Mouse (Mus musculus) lung, adult 2 months (tissue): ENCODE results near the gene Gm10272. TPM values are rescaled to one million over a fixed set of nuclear protein-coding genes. Genes with fewer than 3 reads are reported as not detected.
"Not testable (repeated sequence)": the region's sequence is repeated elsewhere in the genome, so short reads cannot be mapped to it uniquely, and the experiment has no call there.

ENCODE experiments used
- DNase-seq: peaks from one replicate; pipeline ENCODE4 v3.0.0; 2022
- H3K4me1 ChIP-seq: fragments of 200-500 bp; 2 replicates; pipeline ENCODE4 v1.6.1; 2011; ENCODE audit warnings: low read length; ENCODE audit not compliant: control insufficient read depth, insufficient read depth
- H3K4me3 ChIP-seq: fragments of 200-500 bp; replicated peaks from 2 replicates; pipeline ENCODE3; 2011; ENCODE audit warnings: low read depth, mild to moderate bottlenecking, control low read depth, low read length; ENCODE audit errors: extremely low read depth
- CTCF ChIP-seq: fragments of 200-500 bp; IDR thresholded peaks from 2 replicates; pipeline ENCODE4 v1.5.1; 2011; ENCODE audit warnings: mild to moderate bottlenecking, low read length, control low read depth; ENCODE audit not compliant: insufficient read depth
- POLR2A ChIP-seq: fragments of 200-500 bp; IDR thresholded peaks from 2 replicates; pipeline ENCODE4 v1.6.1; 2011; ENCODE audit warnings: low read depth, mild to moderate bottlenecking, control low read depth, low read length, borderline replicate concordance; ENCODE audit errors: extremely low read depth
- WGBS: fragments of 180-500 bp; shearing (Covaris S2); methylation state at CpG from one replicate; pipeline ENCODE4 v1.1.7; 2018; 5-methylcytosine and 5-hydroxymethylcytosine counted together
- polyA plus RNA-seq: library from polyadenylated mRNA; depleted of rRNA; stranded (reverse); fragments of >200 nt; gene quantifications from 2 replicates; pipeline ENCODE4 v1.2.3, GENCODE M21; 2012

The Gm10272 gene
- polyA plus RNA-seq, 1 experiment: not detected

- 29% methylated on average over 8 of the region's 8 CpGs for WGBS
- no peak for DNase-seq
- no peak for TF ChIP-seq POLR2A
- no peak for TF ChIP-seq CTCF
Measured at GRCm38 (mm10) chr10:77684181-77684580, 22.2 kb upstream of the Gm10272 start.

GRCm38 (mm10) chr10:77685895-77686664 lies 20.3 kb upstream of the Gm10272 start, which contains the start of gene Tspear:
Tspear (plus strand) TSS chr10:77686569.
- no peak for TF ChIP-seq POLR2A
- TF ChIP-seq CTCF: no peak
- DNase-seq: no peak
- no peak within 1 kb of the TSS for H3K4me3 ChIP-seq
- no peaks in the 10 kb centered on the region for H3K4me1 ChIP-seq
- 6% methylated on average over 22 of the region's 22 CpGs for WGBS

More at GRCm38 (mm10) chr10:77684181-77684580, 22.2 kb upstream of the Gm10272 start:
- no peak overlapping the region for H3K4me3 ChIP-seq
- H3K4me1 ChIP-seq: no peaks in the 10 kb centered on the region

GRCm38 (mm10) chr10:77687021-77687420 lies 19.4 kb upstream of the Gm10272 start:
- TF ChIP-seq CTCF: no peak
- Histone ChIP-seq H3K4me1 (no peaks in the 10 kb centered on the region), H3K4me3 (no peak overlapping the region)
- 27% methylated on average over 10 of the region's 10 CpGs for WGBS
- no peak for DNase-seq

GRCm38 (mm10) chr10:77690356-77690807 lies 16.0 kb upstream of the Gm10272 start, which contains the start of gene Gm19402:
Gm19402 (minus strand) TSS chr10:77690757.
- 62% methylated on average over 3 of the region's 3 CpGs for WGBS
- not testable (repeated sequence) for H3K4me3 ChIP-seq, H3K4me1 ChIP-seq, DNase-seq

GRCm38 (mm10) chr10:77697133-77697532 lies 9.3 kb upstream of the Gm10272 start, which contains the start of gene Gm9508:
Gm9508 (minus strand) TSS chr10:77697233.
- Histone ChIP-seq H3K4me3 (no peak within 1 kb of the TSS), H3K4me1 (no peaks in the 10 kb centered on the region)
- no peak for DNase-seq
- WGBS: 28% methylated on average over 4 of the region's 4 CpGs
- TF ChIP-seq POLR2A (no peak), CTCF (no peak)

- Histone ChIP-seq H3K4me3 (no peak overlapping the region), H3K4me1 (no peaks in the 10 kb centered on the region)
- TF ChIP-seq POLR2A (no peak), CTCF (no peak)
- DNase-seq: no peak
- 67% methylated on average over 3 of the region's 3 CpGs for WGBS
Measured at GRCm38 (mm10) chr10:77709831-77710230, 3.4 kb downstream of the Gm10272 start.

- DNase-seq, H3K4me1 ChIP-seq: not testable (repeated sequence)
Measured at GRCm38 (mm10) chr10:77711157-77711556, 4.7 kb downstream of the Gm10272 start, which contains the start of gene Gm10024. Gm10024 (plus strand) TSS chr10:77711457.

GRCm38 (mm10) chr10:77713734-77714133 lies 7.3 kb downstream of the Gm10272 start:
- no peak for DNase-seq

More at GRCm38 (mm10) chr10:77711157-77711556, 4.7 kb downstream of the Gm10272 start, which contains the start of gene Gm10024:
- not testable (repeated sequence) for H3K4me3 ChIP-seq

GRCm38 (mm10) chr10:77715507-77715906 lies 9.1 kb downstream of the Gm10272 start, which contains the start of gene Gm10142:
Gm10142 (plus strand) TSS chr10:77715807.
- 89% methylated on average over 1 of the region's 1 CpGs for whole genome bisulfite sequencing
- no peak for DNase-seq
- H3K4me1 ChIP-seq: no peaks in the 10 kb centered on the region
- no peak within 1 kb of the TSS for H3K4me3 ChIP-seq
- no peak for TF ChIP-seq CTCF
- TF ChIP-seq POLR2A: no peak

More at GRCm38 (mm10) chr10:77713734-77714133, 7.3 kb downstream of the Gm10272 start:
- Histone ChIP-seq H3K4me3 (no peak overlapping the region), H3K4me1 (no peaks in the 10 kb centered on the region)
- TF ChIP-seq CTCF: no peak
- TF ChIP-seq POLR2A: no peak
- 41% methylated on average over 4 of the region's 4 CpGs for WGBS

- not testable (repeated sequence) for H3K4me1 ChIP-seq, DNase-seq, H3K4me3 ChIP-seq
- 83% methylated on average over 1 of the region's 1 CpGs for WGBS
Measured at GRCm38 (mm10) chr10:77720299-77720698, 13.9 kb downstream of the Gm10272 start, which contains the start of gene Krtap12-1. Krtap12-1 (plus strand) TSS chr10:77720599.

GRCm38 (mm10) chr10:77724855-77725254 lies 18.4 kb downstream of the Gm10272 start:
- Histone ChIP-seq H3K4me3 (no peak overlapping the region), H3K4me1 (no peaks in the 10 kb centered on the region)
- no peak for DNase-seq
- TF ChIP-seq POLR2A (no peak), CTCF (no peak)
- 72% methylated on average over 8 of the region's 8 CpGs for WGBS
